Mouse (Mus musculus) heart, embryonic 12.5 days (tissue): ENCODE data around the gene Aox2. TPM values are rescaled to one million over a fixed set of nuclear protein-coding genes. Genes with fewer than 3 reads are reported as not detected.
A peak's percentile ranks its signal among the peaks of the same experiment; 100 is the strongest.

Experiments used
- ATAC-seq: fragments of 200-750 bp; cut with Nextera tagmentation; 2 replicates; pipeline ENCODE4 v1.8.0; 2017; ENCODE audit warnings: moderate TSS enrichment, moderate library complexity; ENCODE audit not compliant: insufficient number of reproducible peaks, low FRiP score
- H3K27ac ChIP-seq: fragments of 300-500 bp; sonication (generic); 2 replicates; pipeline ENCODE4 v1.5.1; 2016; ENCODE audit warnings: mild to moderate bottlenecking, moderate library complexity; ENCODE audit not compliant: poor library complexity, severe bottlenecking
- H3K27me3 ChIP-seq: fragments of 300-500 bp; sonication (generic); replicated peaks from 2 replicates; pipeline ENCODE4 v1.6.1; 2016; ENCODE audit warnings: mild to moderate bottlenecking, moderate library complexity
- H3K36me3 ChIP-seq: fragments of 300-500 bp; sonication (generic); 2 replicates; pipeline ENCODE4 v1.6.1; 2016; ENCODE audit warnings: mild to moderate bottlenecking, moderate library complexity
- H3K4me1 ChIP-seq: fragments of 300-500 bp; sonication (generic); replicated peaks from 2 replicates; pipeline ENCODE4 v1.6.1; 2016; ENCODE audit warnings: mild to moderate bottlenecking
- H3K4me2 ChIP-seq: fragments of 300-500 bp; sonication (generic); 2 replicates; pipeline ENCODE4 v1.6.1; 2016; ENCODE audit warnings: mild to moderate bottlenecking, moderate library complexity
- H3K4me3 ChIP-seq: fragments of 300-500 bp; sonication (generic); 2 replicates; pipeline ENCODE4 v1.5.1; 2016; ENCODE audit warnings: mild to moderate bottlenecking
- H3K9ac ChIP-seq: fragments of 300-500 bp; sonication (generic); 2 replicates; pipeline ENCODE4 v1.6.1; 2016; ENCODE audit warnings: mild to moderate bottlenecking, moderate library complexity
- H3K9me3 ChIP-seq: fragments of 300-500 bp; sonication (generic); replicated peaks from 2 replicates; pipeline ENCODE4 v1.6.1; 2016; ENCODE audit warnings: mild to moderate bottlenecking, moderate library complexity
- WGBS: fragments of 180-500 bp; shearing (Covaris S2); methylation state at CpG from one replicate; pipeline ENCODE4 v1.1.7; 2016; 5-methylcytosine and 5-hydroxymethylcytosine counted together
- polyA plus RNA-seq: library from polyadenylated mRNA; unstranded; fragments of >200 nt; fragmentation: Nextera tagmentation; extraction: Ambion mirVana; gene quantifications from 2 replicates; pipeline ENCODE4 v1.2.1, GENCODE M21; 2016

Aox2 gene
- not detected in 2 replicates for polyA plus RNA-seq

DNA sequence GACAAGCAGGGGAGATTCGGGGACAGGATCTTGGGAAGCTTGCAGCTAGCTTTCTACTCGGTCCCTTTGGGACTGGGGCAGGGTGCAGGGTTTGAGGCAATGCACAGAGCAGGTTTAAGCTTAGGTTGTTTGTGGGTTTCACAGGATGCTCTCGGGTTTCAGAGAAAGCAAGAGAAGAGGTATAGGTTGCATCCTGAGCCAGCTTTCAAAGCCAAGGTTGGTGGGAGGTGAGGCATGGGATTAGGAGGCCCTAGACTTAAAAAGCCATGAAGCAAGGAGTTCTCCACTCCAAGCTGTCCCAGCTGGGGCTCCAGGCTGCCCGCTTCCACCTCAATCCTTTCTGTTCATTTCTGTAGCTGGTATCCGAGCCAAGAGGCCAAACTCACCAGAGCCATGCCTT is at the start of gene Aox2:
Aox2 (plus strand) TSS at position 301 of the 400 bp plus-strand sequence.
- H3K27me3 ChIP-seq, result peaks cover 4% of the 10 kb centered on the region; the same call in 1 of the 2 replicates
- no peak within 1 kb of the TSS for H3K9ac ChIP-seq
- H3K36me3 ChIP-seq, result no peaks in the 10 kb centered on the region
- no peak within 1 kb of the TSS for H3K27ac ChIP-seq
- H3K4me1 ChIP-seq, result peaks cover 3% of the 10 kb centered on the region; the same call in 1 of the 2 replicates
- no peaks in the 10 kb centered on the region for H3K9me3 ChIP-seq
- H3K4me3 ChIP-seq, result no peak within 1 kb of the TSS
- no peak within 1 kb of the TSS for H3K4me2 ChIP-seq
- 75% methylated on average over 5 of the region's 5 CpGs for WGBS
- ATAC-seq, result no peak

GRCm38 (mm10) chr1:58228916-58229315 is 49.2 kb upstream of the Aox2 start:
- Histone ChIP-seq H3K4me3 (no peak overlapping the region), H3K4me1 (peaks cover 12% of the 10 kb centered on the region), H3K27me3 (0 out of 2 replicates have a peak, but pooled peaks cover 9% of the 10 kb centered on the region), H3K9ac (no peak overlapping the region), H3K4me2 (no peak overlapping the region), H3K36me3 (no peaks in the 10 kb centered on the region), H3K27ac (no peak overlapping the region), H3K9me3 (no peaks in the 10 kb centered on the region)
- no peak for ATAC-seq

GRCm38 (mm10) chr1:58229774-58230173 is 48.4 kb upstream of the Aox2 start:
- ATAC-seq, result no peak

DNA sequence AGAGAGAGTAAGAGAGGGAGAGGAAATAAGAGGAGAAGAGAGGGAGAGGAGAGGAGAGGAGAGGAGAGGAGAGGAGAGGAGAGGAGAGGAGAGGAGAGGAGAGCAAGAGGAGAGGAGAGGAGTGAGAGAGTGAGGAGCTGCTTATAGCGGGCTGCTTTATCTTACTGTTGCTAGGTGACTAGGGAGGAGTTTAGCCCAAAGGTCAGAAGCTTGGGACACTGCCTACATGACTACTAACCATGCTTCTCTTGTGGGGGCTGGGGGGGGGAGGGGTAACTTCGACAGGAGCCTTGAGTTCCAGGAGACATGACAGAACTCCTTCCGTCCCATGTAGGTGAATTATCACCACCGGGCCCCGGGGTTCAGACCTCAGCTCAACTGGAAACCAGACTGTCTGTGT is 47.6 kb upstream of the Aox2 start:
- H3K36me3 ChIP-seq, result no peaks in the 10 kb centered on the region
- no peak overlapping the region for H3K4me2 ChIP-seq
- H3K27me3 ChIP-seq, result 0 out of 2 replicates have a peak, but pooled peaks cover 6% of the 10 kb centered on the region
- no peak overlapping the region for H3K27ac ChIP-seq
- H3K4me3 ChIP-seq, result no peak overlapping the region
- no peak for ATAC-seq
- no peak overlapping the region for H3K9ac ChIP-seq
- no peaks in the 10 kb centered on the region for H3K9me3 ChIP-seq
- H3K4me1 ChIP-seq, result peaks cover 12% of the 10 kb centered on the region
- 34% methylated on average over 5 of the region's 5 CpGs for WGBS

More at GRCm38 (mm10) chr1:58229774-58230173, 48.4 kb upstream of the Aox2 start:
- Histone ChIP-seq H3K9me3 (no peaks in the 10 kb centered on the region), H3K4me2 (no peak overlapping the region), H3K4me3 (no peak overlapping the region), H3K27ac (no peak overlapping the region), H3K9ac (0 out of 2 replicates have a peak overlapping the region, but pooled peaks have one; percentile 34), H3K4me1 (peaks cover 12% of the 10 kb centered on the region), H3K36me3 (no peaks in the 10 kb centered on the region), H3K27me3 (0 out of 2 replicates have a peak, but pooled peaks cover 6% of the 10 kb centered on the region)
- WGBS, result 74% methylated on average over 4 of the region's 4 CpGs

DNA sequence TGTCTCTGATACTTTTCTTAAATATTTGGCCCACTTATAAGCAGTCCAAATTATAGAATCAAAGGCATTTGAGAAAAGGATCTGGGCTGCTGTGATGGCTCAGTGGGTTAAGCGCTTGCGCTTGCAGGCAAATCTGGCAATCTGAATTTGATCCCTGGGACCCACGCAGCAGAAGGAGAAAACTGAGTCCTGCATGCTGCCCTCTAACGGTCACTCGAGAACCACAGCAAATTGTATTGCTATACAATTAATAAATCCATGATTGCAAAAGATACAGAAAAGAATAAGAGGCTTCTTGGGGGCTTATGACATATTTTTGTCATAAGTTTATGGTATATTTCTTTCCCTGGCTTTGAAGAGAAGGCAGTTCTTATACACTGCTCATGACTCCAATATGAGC is 42.7 kb upstream of the Aox2 start:
- Histone ChIP-seq H3K4me2 (no peak overlapping the region), H3K4me1 (peaks cover 21% of the 10 kb centered on the region), H3K27me3 (no peaks in the 10 kb centered on the region), H3K27ac (no peak overlapping the region), H3K9ac (no peak overlapping the region), H3K9me3 (no peaks in the 10 kb centered on the region), H3K4me3 (no peak overlapping the region), H3K36me3 (no peaks in the 10 kb centered on the region)
- ATAC-seq, result no peak
- WGBS, result 50% methylated on average over 5 of the region's 5 CpGs

DNA sequence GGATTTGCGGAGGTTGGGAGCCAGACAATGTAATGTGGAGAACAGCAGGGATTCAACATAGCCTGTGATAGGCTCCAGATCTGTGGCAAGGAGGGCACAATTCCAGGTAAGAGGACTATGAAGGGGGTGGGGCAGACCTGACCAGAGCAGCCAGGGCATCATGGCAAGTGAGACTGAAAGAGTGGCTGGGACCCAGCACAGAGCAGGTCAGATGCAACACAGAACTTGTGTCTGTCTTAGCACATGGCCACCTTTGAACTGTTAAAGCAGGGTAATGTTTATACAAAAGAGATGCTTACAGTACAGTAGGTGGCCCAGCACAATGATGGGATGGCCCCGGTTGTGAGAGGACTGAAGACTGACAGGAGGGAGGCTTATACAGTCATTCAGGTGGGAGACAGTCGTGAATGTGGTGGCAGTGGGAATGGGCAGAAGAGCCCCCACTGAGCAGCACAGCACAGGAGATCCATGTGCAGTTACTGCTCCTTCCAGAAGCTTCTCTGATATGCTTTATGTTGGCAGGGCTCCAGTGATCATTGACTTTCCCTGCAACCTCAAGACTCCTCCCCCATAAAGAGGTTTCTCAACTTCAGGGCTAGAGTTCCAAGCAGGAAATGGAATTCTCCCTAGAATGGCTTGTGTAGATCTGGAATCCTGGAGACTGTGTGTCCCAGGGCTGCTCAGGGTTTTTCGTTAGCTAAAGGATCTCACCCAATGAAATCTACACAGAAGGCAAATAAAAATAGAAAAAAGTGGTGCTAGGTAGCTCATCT is 40.4 kb upstream of the Aox2 start:
- WGBS, result 75% methylated on average over 4 of the region's 4 CpGs
- no peaks in the 10 kb centered on the region for H3K36me3 ChIP-seq
- no peaks in the 10 kb centered on the region for H3K27me3 ChIP-seq
- no peak for ATAC-seq
- peaks cover 15% of the 10 kb centered on the region for H3K4me1 ChIP-seq
- H3K9me3 ChIP-seq, result no peaks in the 10 kb centered on the region
- no peak overlapping the region for H3K9ac ChIP-seq
- no peak overlapping the region for H3K4me2 ChIP-seq
- no peak overlapping the region for H3K4me3 ChIP-seq
- H3K27ac ChIP-seq, result no peak overlapping the region

DNA sequence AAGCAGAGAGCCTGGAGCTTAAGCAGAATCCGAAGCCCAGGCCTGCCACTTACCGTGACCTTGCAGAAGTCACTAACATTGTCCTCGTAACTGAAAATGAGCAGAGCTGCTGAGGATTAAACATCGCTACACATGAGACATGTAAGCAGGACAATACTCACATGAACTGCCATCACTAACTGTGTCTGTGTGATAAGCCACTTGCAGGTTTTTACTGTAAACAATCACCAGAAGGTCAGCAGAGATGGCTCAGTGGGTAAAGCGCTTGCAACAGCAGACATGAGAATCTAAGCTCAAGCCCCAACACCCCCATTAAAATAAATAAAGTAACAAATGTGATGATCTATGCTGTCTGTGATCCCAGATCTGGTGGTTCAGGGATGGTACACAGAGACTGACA is 39.7 kb upstream of the Aox2 start:
- ATAC-seq, result no peak
- H3K36me3 ChIP-seq, result no peaks in the 10 kb centered on the region
- 59% methylated on average over 5 of the region's 5 CpGs for WGBS
- no peak overlapping the region for H3K4me3 ChIP-seq
- H3K9me3 ChIP-seq, result no peaks in the 10 kb centered on the region
- H3K4me2 ChIP-seq, result no peak overlapping the region
- H3K27ac ChIP-seq, result no peak overlapping the region
- no peak overlapping the region for H3K9ac ChIP-seq
- H3K4me1 ChIP-seq, result peaks cover 15% of the 10 kb centered on the region
- H3K27me3 ChIP-seq, result no peaks in the 10 kb centered on the region

GRCm38 (mm10) chr1:58238961-58239360 is 39.2 kb upstream of the Aox2 start:
- 88% methylated on average over 9 of the region's 9 CpGs for WGBS
- Histone ChIP-seq H3K9me3 (no peaks in the 10 kb centered on the region), H3K27ac (no peak overlapping the region), H3K4me3 (no peak overlapping the region), H3K27me3 (no peaks in the 10 kb centered on the region), H3K36me3 (no peaks in the 10 kb centered on the region), H3K9ac (no peak overlapping the region), H3K4me1 (peaks cover 15% of the 10 kb centered on the region), H3K4me2 (no peak overlapping the region)
- ATAC-seq, result no peak

- 46% methylated on average over 6 of the region's 6 CpGs for WGBS
- Histone ChIP-seq H3K36me3 (no peaks in the 10 kb centered on the region), H3K9me3 (no peaks in the 10 kb centered on the region), H3K4me1 (peaks cover 15% of the 10 kb centered on the region), H3K27ac (no peak overlapping the region), H3K4me2 (no peak overlapping the region), H3K27me3 (no peaks in the 10 kb centered on the region), H3K9ac (no peak overlapping the region), H3K4me3 (no peak overlapping the region)
- no peak for ATAC-seq
Observed at GRCm38 (mm10) chr1:58240347-58240746, 37.8 kb upstream of the Aox2 start.

- no peak for ATAC-seq
- Histone ChIP-seq H3K27ac (no peak overlapping the region), H3K4me3 (no peak overlapping the region), H3K4me2 (no peak overlapping the region), H3K27me3 (no peaks in the 10 kb centered on the region), H3K36me3 (no peaks in the 10 kb centered on the region), H3K9me3 (no peaks in the 10 kb centered on the region), H3K4me1 (no peaks in the 10 kb centered on the region), H3K9ac (no peak overlapping the region)
- WGBS, result 73% methylated on average over 3 of the region's 3 CpGs
Observed at GRCm38 (mm10) chr1:58244487-58244886, 33.6 kb upstream of the Aox2 start.

- 68% methylated on average over 1 of the region's 1 CpGs for WGBS
- ATAC-seq, result no peak
- H3K4me1 ChIP-seq, result no peaks in the 10 kb centered on the region
Observed at GRCm38 (mm10) chr1:58248518-58248917, 29.6 kb upstream of the Aox2 start.

GRCm38 (mm10) chr1:58253466-58253865 is 24.7 kb upstream of the Aox2 start:
- no peaks in the 10 kb centered on the region for H3K9me3 ChIP-seq
- 46% methylated on average over 11 of the region's 11 CpGs for WGBS
- H3K4me3 ChIP-seq, result no peak overlapping the region
- no peak overlapping the region for H3K9ac ChIP-seq
- no peaks in the 10 kb centered on the region for H3K27me3 ChIP-seq
- no peak overlapping the region for H3K27ac ChIP-seq
- H3K4me2 ChIP-seq, result no peak overlapping the region
- H3K4me1 ChIP-seq, result no peaks in the 10 kb centered on the region
- no peaks in the 10 kb centered on the region for H3K36me3 ChIP-seq
- no peak for ATAC-seq

More at GRCm38 (mm10) chr1:58248518-58248917, 29.6 kb upstream of the Aox2 start:
- H3K27ac ChIP-seq, result no peak overlapping the region
- no peaks in the 10 kb centered on the region for H3K36me3 ChIP-seq
- H3K27me3 ChIP-seq, result no peaks in the 10 kb centered on the region
- H3K9me3 ChIP-seq, result no peaks in the 10 kb centered on the region
- no peak overlapping the region for H3K4me2 ChIP-seq
- H3K9ac ChIP-seq, result no peak overlapping the region
- no peak overlapping the region for H3K4me3 ChIP-seq
